Mouse (Mus musculus): ENCODE data around the gene Cdk2ap2. TPM values are rescaled to one million over a fixed set of nuclear protein-coding genes. Genes with fewer than 3 reads are reported as not detected.

Cdk2ap2 gene
- polyA plus RNA-seq, 1 experiment, result 32.1 TPM

GRCm38 (mm10) chr19:4099837-4100717 is 3.1 kb downstream of the Cdk2ap2 start, which contains the start of gene Pitpnm1:
Gene Pitpnm1, plus strand, starts transcription at chr19:4099998.
- TF ChIP-seq CTCF (IDR thresholded peaks at IDR 0.05; ENCODE audit: borderline replicate concordance, insufficient read depth, low read length) (no peak), POLR2A (IDR thresholded peaks at IDR 0.05; ENCODE audit: low read depth, low read length) (no peak)
- Histone ChIP-seq H3K4me3 (ENCODE audit: insufficient read depth, low read length) (peak within 1 kb of the TSS; percentile 55), H3K27ac (ENCODE audit: insufficient read depth, low read length) (peak within 1 kb of the TSS; percentile 23), H3K4me1 (ENCODE audit: control insufficient read depth, insufficient read depth, low read length) (peaks cover 5% of the 10 kb centered on the region; the same call in 1 of the 2 replicates)

- Histone ChIP-seq H3K27ac (ENCODE audit: insufficient read depth, low read length) (no peak overlapping the region), H3K4me1 (ENCODE audit: control insufficient read depth, insufficient read depth, low read length) (peaks cover 5% of the 10 kb centered on the region; the same call in 1 of the 2 replicates), H3K4me3 (ENCODE audit: insufficient read depth, low read length) (peak overlapping the region; percentile 55)
- TF ChIP-seq CTCF (IDR thresholded peaks at IDR 0.05; ENCODE audit: borderline replicate concordance, insufficient read depth, low read length) (no peak), POLR2A (IDR thresholded peaks at IDR 0.05; ENCODE audit: low read depth, low read length) (no peak)
Observed at GRCm38 (mm10) chr19:4100718-4101261, 3.8 kb downstream of the Cdk2ap2 start.

DNA sequence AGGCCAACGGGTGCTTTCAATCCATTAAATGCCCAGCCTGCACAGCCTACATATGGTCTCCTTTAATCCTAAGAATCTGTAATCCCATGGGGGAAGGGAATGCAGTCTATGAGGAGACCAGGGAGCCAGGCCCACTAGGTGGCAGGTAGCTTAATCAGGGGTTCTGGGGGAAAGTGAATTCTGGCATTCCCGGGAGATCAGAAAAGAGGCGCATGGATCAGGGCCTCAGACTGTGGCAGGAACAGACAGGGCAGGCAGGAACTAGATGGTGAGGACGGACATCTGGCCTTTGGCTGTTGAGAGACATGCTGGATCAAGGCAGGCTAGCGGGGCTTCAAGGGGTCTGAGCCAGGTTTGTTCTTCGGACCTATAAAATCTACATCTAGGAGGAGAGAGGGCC is 4.5 kb downstream of the Cdk2ap2 start:
- TF ChIP-seq POLR2A (IDR thresholded peaks at IDR 0.05; ENCODE audit: low read depth, low read length), result no peak
- TF ChIP-seq CTCF (IDR thresholded peaks at IDR 0.05; ENCODE audit: borderline replicate concordance, insufficient read depth, low read length), result no peak
- H3K4me3 ChIP-seq (ENCODE audit: insufficient read depth, low read length), result no peak overlapping the region

GRCm38 (mm10) chr19:4102049-4102448 is 5.1 kb downstream of the Cdk2ap2 start:
- TF ChIP-seq POLR2A (IDR thresholded peaks at IDR 0.05; ENCODE audit: low read depth, low read length), result no peak
- TF ChIP-seq CTCF (IDR thresholded peaks at IDR 0.05; ENCODE audit: borderline replicate concordance, insufficient read depth, low read length), result no peak
- Histone ChIP-seq H3K4me1 (ENCODE audit: control insufficient read depth, insufficient read depth, low read length) (peaks cover 5% of the 10 kb centered on the region; the same call in 1 of the 2 replicates), H3K27ac (ENCODE audit: insufficient read depth, low read length) (no peak overlapping the region), H3K4me3 (ENCODE audit: insufficient read depth, low read length) (no peak overlapping the region)

More for the DNA sequence above, 4.5 kb downstream of the Cdk2ap2 start:
- peaks cover 5% of the 10 kb centered on the region; the same call in 1 of the 2 replicates for H3K4me1 ChIP-seq (ENCODE audit: control insufficient read depth, insufficient read depth, low read length)
- no peak overlapping the region for H3K27ac ChIP-seq (ENCODE audit: insufficient read depth, low read length)

GRCm38 (mm10) chr19:4102626-4103025 is 5.6 kb downstream of the Cdk2ap2 start:
- no peak overlapping the region for H3K27ac ChIP-seq (ENCODE audit: insufficient read depth, low read length)
- peaks cover 5% of the 10 kb centered on the region; the same call in 1 of the 2 replicates for H3K4me1 ChIP-seq (ENCODE audit: control insufficient read depth, insufficient read depth, low read length)
- H3K4me3 ChIP-seq (ENCODE audit: insufficient read depth, low read length), result no peak overlapping the region
- no peak for TF ChIP-seq CTCF (IDR thresholded peaks at IDR 0.05; ENCODE audit: borderline replicate concordance, insufficient read depth, low read length)
- TF ChIP-seq POLR2A (IDR thresholded peaks at IDR 0.05; ENCODE audit: low read depth, low read length), result no peak

- no peak overlapping the region for H3K4me3 ChIP-seq (ENCODE audit: insufficient read depth, low read length)
- TF ChIP-seq CTCF (IDR thresholded peaks at IDR 0.05; ENCODE audit: borderline replicate concordance, insufficient read depth, low read length), result no peak
- no peak for TF ChIP-seq POLR2A (IDR thresholded peaks at IDR 0.05; ENCODE audit: low read depth, low read length)
- H3K4me1 ChIP-seq (ENCODE audit: control insufficient read depth, insufficient read depth, low read length), result peaks cover 5% of the 10 kb centered on the region; the same call in 1 of the 2 replicates
- H3K27ac ChIP-seq (ENCODE audit: insufficient read depth, low read length), result no peak overlapping the region
Observed at GRCm38 (mm10) chr19:4103294-4103693, 6.3 kb downstream of the Cdk2ap2 start.

DNA sequence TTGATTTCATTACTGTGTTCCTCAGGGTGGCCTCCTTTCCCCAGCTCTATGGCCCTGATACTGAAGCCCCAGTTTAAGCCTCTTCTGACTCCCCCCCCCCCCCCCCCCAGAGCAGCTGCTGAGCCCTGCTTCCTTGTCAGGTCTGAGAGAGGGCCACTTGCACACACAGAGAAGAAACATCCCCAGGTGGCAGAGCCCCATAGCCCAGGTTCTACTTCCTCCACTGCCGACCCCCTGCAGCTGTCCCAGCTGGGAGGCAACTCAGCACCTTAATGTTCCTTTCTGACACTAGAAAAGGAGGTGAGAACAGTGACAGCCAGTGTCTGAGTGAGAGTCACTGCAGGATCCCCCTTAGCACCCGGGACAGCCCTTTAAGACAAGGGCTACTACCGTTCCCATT is 6.8 kb downstream of the Cdk2ap2 start:
- H3K27ac ChIP-seq (ENCODE audit: insufficient read depth, low read length), result no peak overlapping the region
- TF ChIP-seq CTCF (IDR thresholded peaks at IDR 0.05; ENCODE audit: borderline replicate concordance, insufficient read depth, low read length), result no peak
- TF ChIP-seq POLR2A (IDR thresholded peaks at IDR 0.05; ENCODE audit: low read depth, low read length), result no peak
- peaks cover 5% of the 10 kb centered on the region; the same call in 1 of the 2 replicates for H3K4me1 ChIP-seq (ENCODE audit: control insufficient read depth, insufficient read depth, low read length)
- no peak overlapping the region for H3K4me3 ChIP-seq (ENCODE audit: insufficient read depth, low read length)

DNA sequence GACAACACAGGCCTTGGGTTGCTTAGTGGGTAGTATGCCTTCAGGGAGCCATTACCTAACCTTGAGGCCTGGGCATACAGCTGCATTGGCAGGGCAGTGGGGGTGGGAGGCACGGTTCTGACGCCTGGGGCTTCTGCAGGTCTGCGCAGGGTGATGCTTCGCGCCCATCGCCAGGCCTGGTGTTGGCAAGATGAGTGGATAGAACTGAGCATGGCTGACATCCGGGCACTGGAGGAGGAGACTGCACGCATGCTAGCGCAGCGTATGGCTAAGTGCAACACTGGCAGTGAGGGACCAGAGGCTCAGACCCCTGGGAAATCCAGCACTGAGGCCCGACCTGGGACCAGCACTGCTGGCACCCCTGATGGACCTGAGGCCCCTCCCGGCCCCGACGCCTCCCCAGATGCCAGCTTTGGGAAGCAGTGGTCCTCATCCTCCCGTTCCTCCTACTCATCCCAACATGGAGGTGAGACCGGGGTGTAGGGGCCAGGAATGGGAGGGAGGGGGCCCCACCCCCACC is 7.8 kb downstream of the Cdk2ap2 start:
- no peak for TF ChIP-seq POLR2A (IDR thresholded peaks at IDR 0.05; ENCODE audit: low read depth, low read length)
- TF ChIP-seq CTCF (IDR thresholded peaks at IDR 0.05; ENCODE audit: borderline replicate concordance, insufficient read depth, low read length), result no peak
- no peak overlapping the region for H3K4me3 ChIP-seq (ENCODE audit: insufficient read depth, low read length)
- H3K27ac ChIP-seq (ENCODE audit: insufficient read depth, low read length), result no peak overlapping the region
- no peaks in the 10 kb centered on the region; the same call in 1 of the 2 replicates for H3K4me1 ChIP-seq (ENCODE audit: control insufficient read depth, insufficient read depth, low read length)

- no peaks in the 10 kb centered on the region for H3K4me1 ChIP-seq (ENCODE audit: control insufficient read depth, insufficient read depth, low read length)
- H3K27ac ChIP-seq (ENCODE audit: insufficient read depth, low read length), result no peak overlapping the region
- H3K4me3 ChIP-seq (ENCODE audit: insufficient read depth, low read length), result no peak overlapping the region
- TF ChIP-seq POLR2A (IDR thresholded peaks at IDR 0.05; ENCODE audit: low read depth, low read length) (no peak), CTCF (IDR thresholded peaks at IDR 0.05; ENCODE audit: borderline replicate concordance, insufficient read depth, low read length) (no peak)
Observed at GRCm38 (mm10) chr19:4106654-4107053, 9.7 kb downstream of the Cdk2ap2 start.

Measured in embryonic fibroblast, embryonic 13.5 days (primary cell).